In genomic region chr19:20764214-20764613, GRCm38 (mm10) we compare ENCODE assay signal across 8 mouse cellular contexts. TPM values are rescaled to one million over a fixed set of nuclear protein-coding genes. Genes with fewer than 3 reads are reported as not detected.
DNase-seq lines count a peak whose midpoint lies in the region; ATAC-seq and TF ChIP-seq lines count a peak whose summit lies in the region.

No protein-coding gene starts in this region.

- no peak overlapping the region for H3K27ac ChIP-seq in layer of hippocampus, adult 2 months
- H3K27ac ChIP-seq in neural tube, embryonic 13.5 days (replicated peaks) = no peak overlapping the region

- no peaks in the 10 kb centered on the region for H3K9me3 ChIP-seq in neural tube, embryonic 13.5 days

- no peak overlapping the region for H3K4me2 ChIP-seq in neural tube, embryonic 13.5 days

- peak; percentile 27 for DNase-seq in adrenal gland, postnatal 10 days
- DNase-seq in adrenal gland, postnatal 25 days = no peak
- DNase-seq in ovary, postnatal 14 days (ENCODE audit: low spot score) = peak; percentile 6
- DNase-seq in ovary, postnatal 10 days (ENCODE audit: low spot score) = no peak
- DNase-seq in frontal cortex, adult 2 months (ENCODE audit: extremely low spot score in 1 of 2, low spot score in 1 of 2) = peak; percentile 3 to 73
- peak; percentile 7 to 37 for DNase-seq in layer of hippocampus, adult 2 months (ENCODE audit: low spot score in 2 of 2)
- DNase-seq in ovary, postnatal 36 days (ENCODE audit: low spot score) = no peak

- no peak overlapping the region for H3K4me3 ChIP-seq in layer of hippocampus, adult 2 months
- H3K4me3 ChIP-seq in neural tube, embryonic 13.5 days = no peak overlapping the region

- peak; percentile 82 for TF ChIP-seq CTCF in layer of hippocampus, adult 2 months (conservative IDR thresholded peaks at IDR 0.05)

- peak; percentile 86; the same call in 1 of the 2 replicates for ATAC-seq in neural tube, embryonic 13.5 days (ENCODE audit: low read depth)

- 18% methylated on average over 1 of the region's 1 CpGs for WGBS in neural tube, embryonic 13.5 days

- H3K9ac ChIP-seq in neural tube, embryonic 13.5 days = no peak overlapping the region

- no peaks in the 10 kb centered on the region for H3K27me3 ChIP-seq in neural tube, embryonic 13.5 days

- no peaks in the 10 kb centered on the region for H3K36me3 ChIP-seq in neural tube, embryonic 13.5 days

- no peaks in the 10 kb centered on the region for H3K4me1 ChIP-seq in neural tube, embryonic 13.5 days (replicated peaks)

RNA-seq across cellular contexts. Expression of gene Aldh1a7, which starts 36.9 kb away (rescaled TPM):
- total RNA-seq in adrenal gland, postnatal 10 days (2021) = 10 to 100 TPM in 1 of 2 experiments, 1 to 10 TPM in 1; 7.2 to 10.8 TPM
- 9.9 and 12.7 TPM in 2 replicates for total RNA-seq in adrenal gland, postnatal 25 days (2021)
- 1.6 and 1.7 TPM in 2 replicates for polyA plus RNA-seq in frontal cortex, adult 2 months (2012; rRNA removed)
- total RNA-seq in layer of hippocampus, adult 2 months (2021) = under 1 TPM; 0.18 to 0.44 TPM
- polyA plus RNA-seq in neural tube, embryonic 13.5 days (2015; fragmentation: Nextera tagmentation; extraction: Ambion mirVana) = 2.4 and 2.9 TPM in 2 replicates

Comparison
In these comparisons a context has a peak if more than half of its experiments do, and no peak if none do; other contexts are left out.
1. DNase-seq: peak in adrenal gland, postnatal 10 days (single experiment), ovary, postnatal 14 days (single experiment), frontal cortex, adult 2 months (2 of 2) and layer of hippocampus, adult 2 months (2 of 2); none in adrenal gland, postnatal 25 days (single experiment), ovary, postnatal 10 days (single experiment) and ovary, postnatal 36 days (single experiment).